ENCODE assay signal across 8 mouse cellular contexts in the genomic region with DNA sequence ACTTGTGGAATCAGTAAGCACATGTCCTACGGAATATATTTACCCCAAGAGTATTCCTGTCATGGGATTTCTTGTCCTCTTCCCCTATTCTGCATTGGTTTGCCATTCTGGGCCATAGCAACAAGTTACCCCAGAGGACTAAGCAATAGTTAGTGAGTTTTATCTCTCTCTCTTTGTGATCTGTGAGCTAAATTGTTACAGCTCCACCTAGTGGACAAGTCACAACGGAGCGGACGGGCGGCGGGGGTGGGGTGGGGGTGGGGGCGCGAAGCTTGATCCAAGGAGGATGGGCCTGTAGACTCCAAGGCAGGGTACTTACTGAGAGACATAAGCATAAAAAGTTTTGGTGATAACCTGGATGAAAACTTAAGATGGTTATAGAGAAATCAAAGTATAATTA.
A peak's percentile ranks its signal among the peaks of the same experiment; 100 is the strongest.
DNase-seq lines count a peak whose midpoint lies in the region; ATAC-seq lines count a peak whose summit lies in the region.

No protein-coding gene starts in this region.

- H3K27ac ChIP-seq in hindbrain, embryonic 11.5 days (ENCODE audit: low read depth, low read length) = no peak overlapping the region
- H3K27ac ChIP-seq in hindbrain, embryonic 13.5 days = no peak overlapping the region

- H3K4me2 ChIP-seq in hindbrain, embryonic 11.5 days (replicated peaks; ENCODE audit: low read depth, low read length) = no peak overlapping the region
- no peak overlapping the region for H3K4me2 ChIP-seq in hindbrain, embryonic 13.5 days

- H3K36me3 ChIP-seq in hindbrain, embryonic 11.5 days (ENCODE audit: control insufficient read depth, insufficient read depth, low read length) = no peaks in the 10 kb centered on the region
- H3K36me3 ChIP-seq in hindbrain, embryonic 13.5 days = no peaks in the 10 kb centered on the region

- no peaks in the 10 kb centered on the region for H3K27me3 ChIP-seq in hindbrain, embryonic 11.5 days (ENCODE audit: control insufficient read depth, insufficient read depth, low read length)
- H3K27me3 ChIP-seq in hindbrain, embryonic 13.5 days = no peaks in the 10 kb centered on the region

- no peaks in the 10 kb centered on the region for H3K9me3 ChIP-seq in hindbrain, embryonic 11.5 days (ENCODE audit: control insufficient read depth, low read length)
- no peaks in the 10 kb centered on the region for H3K9me3 ChIP-seq in hindbrain, embryonic 13.5 days

- no peak overlapping the region for H3K9ac ChIP-seq in hindbrain, embryonic 11.5 days (ENCODE audit: low read depth, low read length)
- H3K9ac ChIP-seq in hindbrain, embryonic 13.5 days = no peak overlapping the region

- 8% methylated on average over 8 of the region's 8 CpGs for WGBS in hindbrain, embryonic 11.5 days
- 6% methylated on average over 8 of the region's 8 CpGs for whole genome bisulfite sequencing in hindbrain, embryonic 13.5 days

- H3K4me1 ChIP-seq in hindbrain, embryonic 11.5 days (replicated peaks; ENCODE audit: control insufficient read depth, insufficient read depth, low read length) = no peaks in the 10 kb centered on the region
- no peaks in the 10 kb centered on the region for H3K4me1 ChIP-seq in hindbrain, embryonic 13.5 days (replicated peaks)

- H3K4me3 ChIP-seq in hindbrain, embryonic 11.5 days (ENCODE audit: low read depth, low read length) = no peak overlapping the region
- no peak overlapping the region for H3K4me3 ChIP-seq in hindbrain, embryonic 13.5 days

- DNase-seq in hindbrain, embryonic 11.5 days (ENCODE audit: low spot score) = peak; percentile 42
- peak; percentile 40 for DNase-seq in 416B (ENCODE audit: low read depth)
- DNase-seq in brain, adult 2 months (ENCODE audit: low read depth, low spot score) = peak; percentile 47
- DNase-seq in kidney, postnatal 4 days = peak; percentile 17 to 29
- no peak for DNase-seq in spleen, adult 18-20 months
- DNase-seq in layer of hippocampus, adult 9-10 months (ENCODE audit: low spot score) = no peak
- DNase-seq in cerebellum, adult 18-20 months = no peak

- ATAC-seq in hindbrain, embryonic 11.5 days (ENCODE audit: low FRiP score) = no peak
- ATAC-seq in hindbrain, embryonic 13.5 days (ENCODE audit: low FRiP score) = no peak

Comparison
In these comparisons a context has a peak if more than half of its experiments do, and no peak if none do; other contexts are left out.
1. DNase-seq: peak in hindbrain, embryonic 11.5 days (single experiment), 416B (single experiment), brain, adult 2 months (single experiment) and kidney, postnatal 4 days (2 of 2); none in spleen, adult 18-20 months (0 of 2), layer of hippocampus, adult 9-10 months (single experiment) and cerebellum, adult 18-20 months (0 of 2).